Mouse (Mus musculus) thymus, postnatal 0 days (tissue): ENCODE results near the gene Afap1l2. TPM values are rescaled to one million over a fixed set of nuclear protein-coding genes. Genes with fewer than 3 reads are reported as not detected.

Experiments
- DNase-seq: peaks from one replicate; pipeline ENCODE4 v3.0.0-alpha.2; 2015; ENCODE audit warnings: low spot score
- polyA plus RNA-seq: library from polyadenylated mRNA; unstranded; fragments of >200 nt; fragmentation: Nextera tagmentation; extraction: Ambion mirVana; gene quantifications from 2 replicates; pipeline ENCODE4 v1.2.1, GENCODE M21; 2015

Gene Afap1l2
- polyA plus RNA-seq, 1 experiment from 2014 or later: 7.0 TPM

GRCm38 (mm10) chr19:57007291-57007690 is 737 bp downstream of the Afap1l2 start:
- DNase-seq: no peak

GRCm38 (mm10) chr19:57006841-57007240 is 1.2 kb downstream of the Afap1l2 start:
- DNase-seq: no peak

GRCm38 (mm10) chr19:57005062-57005461 is 3.0 kb downstream of the Afap1l2 start:
- no peak for DNase-seq

GRCm38 (mm10) chr19:57003460-57003810 is 4.6 kb downstream of the Afap1l2 start:
- no peak for DNase-seq

GRCm38 (mm10) chr19:57002741-57003459 is 5.1 kb downstream of the Afap1l2 start:
- no peak for DNase-seq

GRCm38 (mm10) chr19:57001926-57002325 is 6.1 kb downstream of the Afap1l2 start:
- DNase-seq: no peak

- DNase-seq: no peak
These were observed 7.4 kb downstream of the Afap1l2 start for GRCm38 (mm10) chr19:57000592-57000991.

- no peak for DNase-seq
These were observed 8.2 kb downstream of the Afap1l2 start for GRCm38 (mm10) chr19:56999781-57000180.

GRCm38 (mm10) chr19:56998910-56999309 is 9.1 kb downstream of the Afap1l2 start:
- DNase-seq: no peak

GRCm38 (mm10) chr19:56998331-56998730 is 9.7 kb downstream of the Afap1l2 start:
- DNase-seq: no peak

GRCm38 (mm10) chr19:56997164-56997599 is 10.8 kb downstream of the Afap1l2 start:
- peak; percentile 23 for DNase-seq

- DNase-seq: no peak
These were observed 12.6 kb downstream of the Afap1l2 start for GRCm38 (mm10) chr19:56995441-56995840.

GRCm38 (mm10) chr19:56994653-56995052 is 13.4 kb downstream of the Afap1l2 start:
- no peak for DNase-seq

- DNase-seq: no peak
These were observed 14.3 kb downstream of the Afap1l2 start for GRCm38 (mm10) chr19:56993763-56994162.

GRCm38 (mm10) chr19:56992978-56993545 is 15.0 kb downstream of the Afap1l2 start:
- DNase-seq: no peak

- DNase-seq: no peak
These were observed 17.5 kb downstream of the Afap1l2 start for GRCm38 (mm10) chr19:56990367-56991111.

- DNase-seq: no peak
These were observed 18.9 kb downstream of the Afap1l2 start for GRCm38 (mm10) chr19:56989171-56989570.

- no peak for DNase-seq
These were observed 23.8 kb downstream of the Afap1l2 start for GRCm38 (mm10) chr19:56984229-56984628.

- DNase-seq: no peak
These were observed 24.3 kb downstream of the Afap1l2 start for GRCm38 (mm10) chr19:56983757-56984156.

- DNase-seq: no peak
These were observed 26.3 kb downstream of the Afap1l2 start for GRCm38 (mm10) chr19:56981760-56982159.

GRCm38 (mm10) chr19:56980803-56981202 is 27.2 kb downstream of the Afap1l2 start:
- no peak for DNase-seq
